22 mouse cellular contexts compared by ENCODE assay signal in genomic region chr2:32763353-32763752, GRCm38 (mm10). TPM values are rescaled to one million over a fixed set of nuclear protein-coding genes. Genes with fewer than 3 reads are reported as not detected.
DNase-seq lines count a peak whose midpoint lies in the region; ATAC-seq and TF ChIP-seq lines count a peak whose summit lies in the region.
"Had no signal": no experiment of that assay in that cellular context is flagged by ENCODE, and none has a peak within 500 bp of the region (broad histone marks: within the 10 kb centered on the region; RNA-seq: fewer than 3 reads in every experiment).

No protein-coding gene starts in this region.

- WGBS in hindbrain, postnatal 0 days: 75% methylated on average over 3 of the region's 3 CpGs
- WGBS in hindbrain, embryonic 11.5 days: 83% methylated on average over 3 of the region's 3 CpGs
- 72% methylated on average over 3 of the region's 3 CpGs for WGBS in liver, postnatal 0 days (ENCODE audit: insufficient replicate concordance)
- 62% methylated on average over 3 of the region's 3 CpGs for WGBS in liver, embryonic 11.5 days

- H3K27me3 ChIP-seq in hindbrain, postnatal 0 days (ENCODE audit: insufficient read depth, low read length): no peaks in the 10 kb centered on the region
- no peaks in the 10 kb centered on the region for H3K27me3 ChIP-seq in hindbrain, embryonic 11.5 days (ENCODE audit: control insufficient read depth, insufficient read depth, low read length)
- H3K27me3 ChIP-seq in liver, postnatal 0 days (ENCODE audit: insufficient read depth, low read length): no peaks in the 10 kb centered on the region
- no peaks in the 10 kb centered on the region for H3K27me3 ChIP-seq in liver, embryonic 11.5 days (replicated peaks; ENCODE audit: control insufficient read depth, insufficient read depth, low read length)
- no peaks in the 10 kb centered on the region for H3K27me3 ChIP-seq in CH12.LX (replicated peaks)
- H3K27me3 ChIP-seq: embryonic facial prominence, embryonic 12.5 days; heart, embryonic 15.5 days; kidney, embryonic 15.5 days; liver, embryonic 13.5 days; midbrain, embryonic 15.5 days had no signal

- in situ Hi-C loops in CH12.LX (cut with MboI; ENCODE audit: low pct_ligation_motif_present, low pct_unique_long_range_greater_than_20kb, low sequenced_read_pairs): no loop called here

- H3K4me1 ChIP-seq in hindbrain, postnatal 0 days (ENCODE audit: insufficient read depth, low read length): no peaks in the 10 kb centered on the region
- H3K4me1 ChIP-seq in hindbrain, embryonic 11.5 days (replicated peaks; ENCODE audit: control insufficient read depth, insufficient read depth, low read length): no peaks in the 10 kb centered on the region
- H3K4me1 ChIP-seq in liver, postnatal 0 days (ENCODE audit: insufficient read depth): no peaks in the 10 kb centered on the region
- peaks cover 11% of the 10 kb centered on the region; the same call in 1 of the 2 replicates for H3K4me1 ChIP-seq in liver, embryonic 11.5 days (replicated peaks; ENCODE audit: control insufficient read depth, insufficient read depth, low read length)
- H3K4me1 ChIP-seq in CH12.LX (ENCODE audit: control insufficient read depth in 1 of 2, insufficient read depth in 2 of 2): peaks cover 0 to 3% of the 10 kb centered on the region in 2 experiments; a peak in 2 of 4 replicates
- H3K4me1 ChIP-seq in cortical plate, adult 2 months (ENCODE audit: control insufficient read depth, insufficient read depth, low read length): peaks cover 5% of the 10 kb centered on the region
- H3K4me1 ChIP-seq: heart, embryonic 15.5 days had no signal

- peaks cover 26% of the 10 kb centered on the region; the same call in 1 of the 2 replicates for H3K36me3 ChIP-seq in hindbrain, postnatal 0 days (ENCODE audit: insufficient read depth, low read length)
- no peaks in the 10 kb centered on the region; the same call in 1 of the 2 replicates for H3K36me3 ChIP-seq in hindbrain, embryonic 11.5 days (ENCODE audit: control insufficient read depth, insufficient read depth, low read length)
- peaks cover 9% of the 10 kb centered on the region for H3K36me3 ChIP-seq in liver, postnatal 0 days (replicated peaks; ENCODE audit: insufficient read depth, low read length)
- peaks cover 12% of the 10 kb centered on the region for H3K36me3 ChIP-seq in liver, embryonic 11.5 days (ENCODE audit: control insufficient read depth, insufficient read depth, low read length)
- peaks cover 25 to 56% of the 10 kb centered on the region in 2 experiments for H3K36me3 ChIP-seq in CH12.LX (replicated peaks in 1 of 2; ENCODE audit: control insufficient read depth in 1 of 2, insufficient read depth in 1 of 2, low read length in 1 of 2)

- no peak for TF ChIP-seq EP300 in liver, postnatal 0 days (IDR thresholded peaks at IDR 0.05; ENCODE audit: low read depth)
- TF ChIP-seq EP300 in CH12.LX (IDR thresholded peaks at IDR 0.05; ENCODE audit: low read length): no peak

- DNase-seq in hindbrain, postnatal 0 days (ENCODE audit: low spot score): no peak
- no peak for DNase-seq in hindbrain, embryonic 11.5 days (ENCODE audit: low spot score)
- no peak for DNase-seq in liver, postnatal 0 days
- DNase-seq in liver, embryonic 11.5 days (ENCODE audit: low spot score): no peak
- DNase-seq in CH12.LX (ENCODE audit: extremely low read depth): no peak
- DNase-seq in cerebellum, adult 9-10 months: no peak
- DNase-seq: adrenal gland, postnatal 10 days; cerebellum, adult 2 months; heart, adult 11 months; liver, embryonic 13.5 days; thymus, adult 18-20 months had no signal

- no peak for TF ChIP-seq POLR2A in CH12.LX (IDR thresholded peaks at IDR 0.05; ENCODE audit: low read depth, low read length)
- TF ChIP-seq POLR2A in cortical plate, adult 2 months (IDR thresholded peaks at IDR 0.05; ENCODE audit: extremely low read depth, insufficient read depth, low read length): no peak

- H3K4me3 ChIP-seq in hindbrain, postnatal 0 days (ENCODE audit: low read length): no peak overlapping the region
- no peak overlapping the region for H3K4me3 ChIP-seq in hindbrain, embryonic 11.5 days (ENCODE audit: low read depth, low read length)
- H3K4me3 ChIP-seq in liver, postnatal 0 days (ENCODE audit: low read depth, low read length): no peak overlapping the region
- H3K4me3 ChIP-seq in liver, embryonic 11.5 days (ENCODE audit: low read depth, low read length): no peak overlapping the region
- H3K4me3 ChIP-seq in CH12.LX (replicated peaks in 1 of 3; ENCODE audit: low read depth in 2 of 3, low read length in 2 of 3, poor library complexity in 1 of 3): no peak overlapping the region
- H3K4me3 ChIP-seq in cortical plate, adult 2 months (ENCODE audit: insufficient read depth, low read length): no peak overlapping the region
- H3K4me3 ChIP-seq: embryonic facial prominence, embryonic 12.5 days; heart, embryonic 15.5 days; kidney, embryonic 15.5 days; liver, embryonic 13.5 days; midbrain, embryonic 15.5 days had no signal

- TF ChIP-seq RAD21 in CH12.LX (IDR thresholded peaks at IDR 0.05; ENCODE audit: low read depth, low read length): no peak; the same call in 1 of the 2 replicates

- no peak overlapping the region for H3K27ac ChIP-seq in hindbrain, postnatal 0 days
- no peak overlapping the region for H3K27ac ChIP-seq in hindbrain, embryonic 11.5 days (ENCODE audit: low read depth, low read length)
- no peak overlapping the region for H3K27ac ChIP-seq in liver, postnatal 0 days (ENCODE audit: low read depth)
- no peak overlapping the region for H3K27ac ChIP-seq in liver, embryonic 11.5 days (ENCODE audit: low read depth, low read length)
- H3K27ac ChIP-seq in CH12.LX (ENCODE audit: insufficient read depth, low read depth): no peak overlapping the region
- H3K27ac ChIP-seq in cortical plate, adult 2 months (ENCODE audit: insufficient read depth, low read length): no peak overlapping the region
- H3K27ac ChIP-seq: embryonic facial prominence, embryonic 12.5 days; heart, embryonic 15.5 days; kidney, embryonic 15.5 days; liver, embryonic 13.5 days; macrophage; midbrain, embryonic 15.5 days had no signal

- H3K79me2 ChIP-seq in CH12.LX (replicated peaks; ENCODE audit: control insufficient read depth, extremely low read depth, insufficient read depth, poor library complexity, severe bottlenecking): no peaks in the 10 kb centered on the region

- dilution Hi-C loops in CH12.LX (cut with MboI; ENCODE audit: extremely low pct_ligation_motif_present, extremely low pct_unique_long_range_greater_than_20kb, low sequenced_read_pairs): no loop called here

- H3K9me3 ChIP-seq in hindbrain, postnatal 0 days (ENCODE audit: low read length): no peaks in the 10 kb centered on the region
- H3K9me3 ChIP-seq in hindbrain, embryonic 11.5 days (ENCODE audit: control insufficient read depth, low read length): no peaks in the 10 kb centered on the region
- no peaks in the 10 kb centered on the region for H3K9me3 ChIP-seq in liver, postnatal 0 days (ENCODE audit: low read length)
- H3K9me3 ChIP-seq in liver, embryonic 11.5 days (ENCODE audit: control insufficient read depth, low read length): no peaks in the 10 kb centered on the region
- no peaks in the 10 kb centered on the region for H3K9me3 ChIP-seq in CH12.LX (replicated peaks; ENCODE audit: low read length)
- H3K9me3 ChIP-seq: embryonic facial prominence, embryonic 12.5 days; heart, embryonic 15.5 days; kidney, embryonic 15.5 days; liver, embryonic 13.5 days; midbrain, embryonic 15.5 days had no signal

- TF ChIP-seq CTCF in hindbrain, postnatal 0 days (IDR thresholded peaks at IDR 0.05; ENCODE audit: low read depth): peak; percentile 38
- TF ChIP-seq CTCF in liver, postnatal 0 days (IDR thresholded peaks at IDR 0.05; ENCODE audit: low read depth): peak; percentile 51
- peak; percentile 54 to 55; a peak in 3 of 4 replicates for TF ChIP-seq CTCF in CH12.LX (conservative IDR thresholded peaks at IDR 0.05 in 1 of 2, IDR thresholded peaks at IDR 0.05 in 1 of 2; ENCODE audit: low read depth in 2 of 2, low read length in 2 of 2)
- TF ChIP-seq CTCF in cortical plate, adult 2 months (IDR thresholded peaks at IDR 0.05; ENCODE audit: extremely low read depth, insufficient read depth, low read length): peak; percentile 35; the same call in 1 of the 2 replicates

- H3K9ac ChIP-seq in hindbrain, postnatal 0 days (replicated peaks; ENCODE audit: low read length): no peak overlapping the region
- no peak overlapping the region for H3K9ac ChIP-seq in hindbrain, embryonic 11.5 days (ENCODE audit: low read depth, low read length)
- no peak overlapping the region for H3K9ac ChIP-seq in liver, postnatal 0 days (replicated peaks)
- H3K9ac ChIP-seq in liver, embryonic 11.5 days (ENCODE audit: low read depth, low read length): no peak overlapping the region
- H3K9ac ChIP-seq in CH12.LX (ENCODE audit: insufficient read depth, low read depth): no peak overlapping the region
- H3K9ac ChIP-seq: embryonic facial prominence, embryonic 12.5 days; heart, embryonic 15.5 days; kidney, embryonic 15.5 days; liver, embryonic 13.5 days; midbrain, embryonic 15.5 days had no signal

- H3K4me2 ChIP-seq in hindbrain, postnatal 0 days (ENCODE audit: low read depth, low read length): no peak overlapping the region
- no peak overlapping the region for H3K4me2 ChIP-seq in hindbrain, embryonic 11.5 days (replicated peaks; ENCODE audit: low read depth, low read length)
- no peak overlapping the region for H3K4me2 ChIP-seq in liver, postnatal 0 days (ENCODE audit: low read depth, low read length)
- no peak overlapping the region for H3K4me2 ChIP-seq in liver, embryonic 11.5 days
- H3K4me2 ChIP-seq in CH12.LX (ENCODE audit: insufficient read depth, low read depth, poor library complexity, severe bottlenecking): no peak overlapping the region
- H3K4me2 ChIP-seq: embryonic facial prominence, embryonic 12.5 days; heart, embryonic 15.5 days; kidney, embryonic 15.5 days; liver, embryonic 13.5 days; midbrain, embryonic 15.5 days had no signal

- no peak for ATAC-seq in hindbrain, postnatal 0 days
- ATAC-seq in hindbrain, embryonic 11.5 days (ENCODE audit: low FRiP score): no peak
- ATAC-seq in liver, postnatal 0 days: no peak
- no peak for ATAC-seq in liver, embryonic 11.5 days (replicated peaks; ENCODE audit: low FRiP score)
- no peak for ATAC-seq in megakaryocyte-erythroid progenitor cell, adult 5-6 weeks (replicated peaks; ENCODE audit: low FRiP score, low TSS enrichment, poor library complexity, severe bottlenecking)
- ATAC-seq: inflammation-experienced regulatory T-cells, adult 6 months; midbrain, embryonic 15.5 days had no signal

RNA-seq across cellular contexts. Expression of gene Tor2a, which starts 6.3 kb away (rescaled TPM):
- total RNA-seq in hindbrain, postnatal 0 days (2014; rRNA removed): 75.1 and 81.1 TPM in 2 replicates
- polyA plus RNA-seq in hindbrain, postnatal 0 days (2015; fragmentation: Nextera tagmentation; extraction: Ambion mirVana): 48.2 and 49.1 TPM in 2 replicates
- polyA plus RNA-seq in hindbrain, embryonic 11.5 days (2014; fragmentation: Nextera tagmentation; extraction: Ambion mirVana): 53.1 and 53.5 TPM in 2 replicates
- polyA plus RNA-seq in liver, postnatal 0 days (2015; fragmentation: Nextera tagmentation; extraction: Ambion mirVana): 34.6 and 34.7 TPM in 2 replicates
- polyA plus RNA-seq in liver, embryonic 11.5 days (2014; fragmentation: Nextera tagmentation; extraction: Ambion mirVana): 57.2 and 60.5 TPM in 2 replicates
- total RNA-seq in CH12.LX (2012; rRNA removed) (49.9 and 53.8 TPM in 2 replicates), CH12.LX (2014; rRNA removed) (37.5 and 41.4 TPM in 2 replicates)
- 28.5 and 33.3 TPM in 2 replicates for polyA plus RNA-seq in CH12.LX (2012; ENCODE audit: insufficient read length, low read depth)
- polyA plus RNA-seq in cortical plate, adult 2 months (2012; rRNA removed): 54.9 and 58.9 TPM in 2 replicates
- total RNA-seq in megakaryocyte-erythroid progenitor cell, adult 5-6 weeks (2014; fragmentation: Nextera tagmentation): 29.8 and 30.9 TPM in 2 replicates
- total RNA-seq in megakaryocyte-erythroid progenitor cell, adult 5-6 weeks (2017): 17.1 and 17.4 TPM in 2 replicates

RNA-seq across cellular contexts. Expression of gene Ttc16, which starts 12.1 kb away (rescaled TPM):
- total RNA-seq in hindbrain, postnatal 0 days (2014; rRNA removed): 0.78 and 1.6 TPM in 2 replicates
- 0.58 and 0.76 TPM in 2 replicates for polyA plus RNA-seq in hindbrain, postnatal 0 days (2015; fragmentation: Nextera tagmentation; extraction: Ambion mirVana)
- 0.22 and 0.34 TPM in 2 replicates for polyA plus RNA-seq in hindbrain, embryonic 11.5 days (2014; fragmentation: Nextera tagmentation; extraction: Ambion mirVana)
- polyA plus RNA-seq in liver, postnatal 0 days (2015; fragmentation: Nextera tagmentation; extraction: Ambion mirVana): 0.08 TPM in 1 of 2 replicates, not detected in the other
- 0.30 and 0.31 TPM in 2 replicates for polyA plus RNA-seq in liver, embryonic 11.5 days (2014; fragmentation: Nextera tagmentation; extraction: Ambion mirVana)
- total RNA-seq in CH12.LX (2012; rRNA removed): 0.81 and 0.97 TPM in 2 replicates
- total RNA-seq in CH12.LX (2014; rRNA removed): 0.11 TPM in 1 of 2 replicates, not detected in the other
- polyA plus RNA-seq in CH12.LX (2012; ENCODE audit: insufficient read length, low read depth): 0.24 TPM in 1 of 2 replicates, not detected in the other
- 1.8 and 2.2 TPM in 2 replicates for polyA plus RNA-seq in cortical plate, adult 2 months (2012; rRNA removed)
- not detected in 2 replicates for total RNA-seq in megakaryocyte-erythroid progenitor cell, adult 5-6 weeks (2014; fragmentation: Nextera tagmentation)
- total RNA-seq in megakaryocyte-erythroid progenitor cell, adult 5-6 weeks (2017): 1.6 TPM in 1 of 2 replicates, not detected in the other
- total RNA-seq: common myeloid progenitor, adult 5-6 weeks; hematopoietic stem cell, adult 5-6 weeks had no signal
- polyA plus RNA-seq: macrophage had no signal

RNA-seq across cellular contexts. Expression of gene Ptrh1, which starts 12.2 kb away (rescaled TPM):
- total RNA-seq in hindbrain, postnatal 0 days (2014; rRNA removed): 0.75 and 2.9 TPM in 2 replicates
- polyA plus RNA-seq in hindbrain, postnatal 0 days (2015; fragmentation: Nextera tagmentation; extraction: Ambion mirVana): 4.0 and 4.4 TPM in 2 replicates
- 4.2 and 4.3 TPM in 2 replicates for polyA plus RNA-seq in hindbrain, embryonic 11.5 days (2014; fragmentation: Nextera tagmentation; extraction: Ambion mirVana)
- polyA plus RNA-seq in liver, postnatal 0 days (2015; fragmentation: Nextera tagmentation; extraction: Ambion mirVana): 1.1 TPM in 2 replicates
- 4.9 and 5.8 TPM in 2 replicates for polyA plus RNA-seq in liver, embryonic 11.5 days (2014; fragmentation: Nextera tagmentation; extraction: Ambion mirVana)
- 9.2 and 11.1 TPM in 2 replicates for total RNA-seq in CH12.LX (2012; rRNA removed)
- 1.4 and 1.7 TPM in 2 replicates for total RNA-seq in CH12.LX (2014; rRNA removed)
- polyA plus RNA-seq in CH12.LX (2012; ENCODE audit: insufficient read length, low read depth): 4.6 and 6.9 TPM in 2 replicates
- polyA plus RNA-seq in cortical plate, adult 2 months (2012; rRNA removed): 5.4 and 6.6 TPM in 2 replicates
- total RNA-seq in megakaryocyte-erythroid progenitor cell, adult 5-6 weeks (2014; fragmentation: Nextera tagmentation): 5.2 and 6.9 TPM in 2 replicates
- 0.46 and 3.9 TPM in 2 replicates for total RNA-seq in megakaryocyte-erythroid progenitor cell, adult 5-6 weeks (2017)

RNA-seq across cellular contexts. Expression of gene Cfap157, which starts 20.9 kb away (rescaled TPM):
- 0.16 and 0.40 TPM in 2 replicates for total RNA-seq in hindbrain, postnatal 0 days (2014; rRNA removed)
- polyA plus RNA-seq in hindbrain, postnatal 0 days (2015; fragmentation: Nextera tagmentation; extraction: Ambion mirVana): 0.64 and 1.1 TPM in 2 replicates
- 0.80 and 0.98 TPM in 2 replicates for polyA plus RNA-seq in hindbrain, embryonic 11.5 days (2014; fragmentation: Nextera tagmentation; extraction: Ambion mirVana)
- polyA plus RNA-seq in liver, postnatal 0 days (2015; fragmentation: Nextera tagmentation; extraction: Ambion mirVana): 0.25 TPM in 1 of 2 replicates, not detected in the other
- 0.30 and 0.79 TPM in 2 replicates for polyA plus RNA-seq in liver, embryonic 11.5 days (2014; fragmentation: Nextera tagmentation; extraction: Ambion mirVana)
- total RNA-seq in CH12.LX (2012; rRNA removed) (not detected in 2 replicates), CH12.LX (2014; rRNA removed) (not detected in 2 replicates)
- polyA plus RNA-seq in CH12.LX (2012; ENCODE audit: insufficient read length, low read depth): 0.23 and 0.67 TPM in 2 replicates
- polyA plus RNA-seq in cortical plate, adult 2 months (2012; rRNA removed): 0.11 and 0.35 TPM in 2 replicates
- total RNA-seq in megakaryocyte-erythroid progenitor cell, adult 5-6 weeks (2014; fragmentation: Nextera tagmentation): not detected in 2 replicates
- total RNA-seq in megakaryocyte-erythroid progenitor cell, adult 5-6 weeks (2017): not detected in 2 replicates
- total RNA-seq: adrenal gland, postnatal 10 days; common myeloid progenitor, adult 5-6 weeks; gastrocnemius, adult 8-10 months; hematopoietic stem cell, adult 5-6 weeks had no signal
- polyA plus RNA-seq: macrophage had no signal

RNA-seq across cellular contexts. Expression of gene 6330409D20Rik, which starts 22.5 kb away (rescaled TPM):
- total RNA-seq in hindbrain, postnatal 0 days (2014; rRNA removed): 1.7 and 3.2 TPM in 2 replicates
- 3.6 and 5.1 TPM in 2 replicates for polyA plus RNA-seq in hindbrain, postnatal 0 days (2015; fragmentation: Nextera tagmentation; extraction: Ambion mirVana)
- polyA plus RNA-seq in hindbrain, embryonic 11.5 days (2014; fragmentation: Nextera tagmentation; extraction: Ambion mirVana): 2.3 and 3.0 TPM in 2 replicates
- polyA plus RNA-seq in liver, postnatal 0 days (2015; fragmentation: Nextera tagmentation; extraction: Ambion mirVana): not detected in 2 replicates
- 0.22 TPM in 1 of 2 replicates, not detected in the other for polyA plus RNA-seq in liver, embryonic 11.5 days (2014; fragmentation: Nextera tagmentation; extraction: Ambion mirVana)
- total RNA-seq in CH12.LX (2012; rRNA removed) (not detected in 2 replicates), CH12.LX (2014; rRNA removed) (not detected in 2 replicates)
- 0.41 and 0.46 TPM in 2 replicates for polyA plus RNA-seq in CH12.LX (2012; ENCODE audit: insufficient read length, low read depth)
- 3.5 and 4.2 TPM in 2 replicates for polyA plus RNA-seq in cortical plate, adult 2 months (2012; rRNA removed)
- total RNA-seq in megakaryocyte-erythroid progenitor cell, adult 5-6 weeks (2014; fragmentation: Nextera tagmentation): not detected in 2 replicates
- not detected in 2 replicates for total RNA-seq in megakaryocyte-erythroid progenitor cell, adult 5-6 weeks (2017)
- total RNA-seq: common myeloid progenitor, adult 5-6 weeks; gastrocnemius, adult 8-10 months; hematopoietic stem cell, adult 5-6 weeks had no signal
- polyA plus RNA-seq: kidney, embryonic 15.5 days; liver, embryonic 13.5 days; macrophage had no signal
